Mouse (Mus musculus): ENCODE measurements at regions not wholly inside any gene's neighbourhood (a gene's known extent, or its start where the extent isn't known, plus 50 kb on each side); places are given as distances from the start of the nearest gene placed in this dataset.

DNA sequence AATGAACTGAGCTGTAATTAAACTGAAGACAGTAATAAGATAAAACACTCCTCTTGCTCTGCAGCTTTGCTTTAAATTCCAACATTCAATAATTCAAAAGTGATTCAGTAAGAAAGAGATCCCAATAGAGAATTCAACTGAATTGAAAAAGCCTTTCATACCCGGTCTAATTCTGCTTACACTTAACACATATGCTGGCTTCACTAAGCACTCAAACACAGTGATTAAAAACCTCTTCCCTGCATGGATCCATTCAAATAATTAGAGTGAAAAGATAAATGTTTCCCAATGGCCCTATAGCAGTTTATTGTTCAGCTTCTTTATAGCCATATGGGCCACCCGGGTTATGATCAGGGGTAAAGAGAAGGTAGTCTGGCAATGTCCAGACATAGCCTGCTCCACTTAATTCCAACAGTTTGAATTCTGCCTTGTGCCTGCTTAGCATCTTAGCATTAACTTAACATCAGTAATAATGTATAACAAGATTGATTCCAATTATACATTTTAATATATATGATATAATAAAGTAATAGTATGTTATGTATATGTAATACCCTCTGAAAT lies 659.9 kb upstream of the Kcnd2 start:
- Histone ChIP-seq H3K27ac (no peak overlapping the region), H3K36me3 (replicated peaks) (no peaks in the 10 kb centered on the region), H3K4me1 (no peaks in the 10 kb centered on the region), H3K27me3 (ENCODE audit: poor library complexity, severe bottlenecking) (no peaks in the 10 kb centered on the region), H3K9me3 (no peaks in the 10 kb centered on the region), H3K4me3 (no peak overlapping the region)
- DNase-seq (ENCODE audit: extremely low spot score, low spot score): no peak
- 86% methylated on average over 2 of the region's 2 CpGs for WGBS

DNA sequence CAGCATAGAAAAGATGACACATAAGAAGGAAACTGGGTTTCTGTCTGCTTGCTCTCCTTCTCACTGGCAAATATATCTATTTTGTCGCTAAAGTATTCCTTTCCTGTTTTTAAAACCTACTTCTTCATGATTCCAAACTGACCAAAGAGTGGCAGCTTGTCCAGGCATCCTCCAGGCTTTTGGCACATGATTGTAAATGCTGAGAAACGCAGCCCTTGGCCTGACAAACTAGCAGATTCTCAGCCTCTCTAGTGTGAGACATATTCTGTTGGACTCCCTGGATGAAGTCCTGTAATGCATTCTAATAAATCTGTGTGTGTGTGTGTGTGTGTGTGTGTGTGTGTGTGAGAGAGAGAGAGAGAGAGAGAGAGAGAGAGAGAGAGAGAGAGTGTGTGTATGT lies 642.7 kb upstream of the Kcnd2 start:
- no peaks in the 10 kb centered on the region for H3K9me3 ChIP-seq
- DNase-seq (ENCODE audit: extremely low spot score, low spot score): no peak
- no peaks in the 10 kb centered on the region for H3K27me3 ChIP-seq (ENCODE audit: poor library complexity, severe bottlenecking)
- WGBS: 86% methylated on average over 2 of the region's 2 CpGs
- H3K4me3 ChIP-seq: no peak overlapping the region
- H3K4me1 ChIP-seq: no peaks in the 10 kb centered on the region
- H3K36me3 ChIP-seq (replicated peaks): no peaks in the 10 kb centered on the region
- no peak overlapping the region for H3K27ac ChIP-seq

DNA sequence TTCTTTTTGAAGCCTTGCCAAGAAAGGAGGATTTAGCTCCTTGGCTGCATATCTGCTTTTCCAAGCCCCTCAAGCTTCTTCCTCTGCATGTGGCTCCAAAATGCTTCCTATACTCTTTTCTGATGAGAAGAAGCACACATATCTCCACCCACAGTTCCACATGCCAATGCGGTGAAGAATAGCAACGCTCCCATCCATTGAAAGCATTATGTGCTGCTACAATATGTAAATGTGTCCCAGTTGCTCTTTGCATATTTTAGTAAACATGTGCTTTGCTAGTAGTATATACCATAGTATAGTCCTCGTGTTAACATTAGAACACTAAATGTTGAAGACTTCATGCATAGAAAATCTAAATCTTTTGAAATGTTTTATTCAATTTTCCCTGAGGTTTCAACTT lies 640.6 kb upstream of the Kcnd2 start:
- WGBS: 92% methylated on average over 3 of the region's 3 CpGs

DNA sequence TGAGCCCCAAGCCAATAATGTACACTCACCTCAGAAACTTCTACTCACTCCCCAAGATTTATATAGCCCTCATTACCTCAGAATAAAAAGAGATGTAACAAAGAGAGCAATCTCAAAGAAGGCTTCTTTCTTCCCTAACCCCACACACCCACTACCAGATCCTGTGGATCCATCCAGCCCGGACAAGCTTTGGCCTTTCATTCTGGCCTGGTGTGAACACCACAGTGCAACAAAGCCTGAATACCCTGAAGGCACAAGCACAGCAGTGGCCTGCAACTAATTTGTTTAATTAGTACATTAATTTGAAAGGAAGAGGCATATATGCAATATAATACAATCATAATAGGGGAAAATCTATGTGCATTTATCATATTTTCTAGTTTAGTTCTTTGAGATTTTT lies 616.5 kb upstream of the Kcnd2 start:
- peak; percentile 14 for DNase-seq (ENCODE audit: extremely low spot score, low spot score)

More for the DNA sequence above, 640.6 kb upstream of the Kcnd2 start:
- H3K36me3 ChIP-seq (replicated peaks): no peaks in the 10 kb centered on the region
- no peak overlapping the region for H3K4me3 ChIP-seq
- no peaks in the 10 kb centered on the region for H3K27me3 ChIP-seq (ENCODE audit: poor library complexity, severe bottlenecking)
- H3K27ac ChIP-seq: no peak overlapping the region
- no peaks in the 10 kb centered on the region for H3K9me3 ChIP-seq
- no peaks in the 10 kb centered on the region for H3K4me1 ChIP-seq
- no peak for DNase-seq (ENCODE audit: extremely low spot score, low spot score)

DNA sequence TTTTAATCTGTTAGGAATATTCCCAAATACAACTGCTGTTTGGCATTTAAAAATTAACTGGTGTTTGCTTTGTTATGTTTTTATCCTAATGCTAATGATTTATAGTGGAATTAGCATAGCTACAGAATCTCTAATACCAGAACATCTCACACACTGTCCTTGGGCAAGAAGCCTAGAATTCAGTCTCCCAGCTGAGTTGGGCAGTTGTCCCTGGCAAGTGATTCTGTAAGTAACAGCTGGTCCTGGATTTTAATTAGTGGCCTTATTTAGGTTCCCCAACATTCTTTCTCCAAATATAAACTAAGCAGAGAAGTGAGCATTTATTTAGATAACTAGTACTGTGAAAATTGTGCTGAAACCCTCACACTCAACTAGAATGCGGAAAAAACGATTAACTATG lies 611.1 kb upstream of the Kcnd2 start:
- no peaks in the 10 kb centered on the region for H3K9me3 ChIP-seq
- no peaks in the 10 kb centered on the region for H3K36me3 ChIP-seq (replicated peaks)
- no peak overlapping the region for H3K27ac ChIP-seq
- peaks cover under 1% of the 10 kb centered on the region; the same call in 1 of the 2 replicates for H3K4me1 ChIP-seq
- DNase-seq (ENCODE audit: extremely low spot score, low spot score): no peak
- 94% methylated on average over 2 of the region's 2 CpGs for WGBS
- no peak overlapping the region for H3K4me3 ChIP-seq
- H3K27me3 ChIP-seq (ENCODE audit: poor library complexity, severe bottlenecking): no peaks in the 10 kb centered on the region

More for the DNA sequence above, 616.5 kb upstream of the Kcnd2 start:
- Histone ChIP-seq H3K27ac (no peak overlapping the region), H3K4me1 (peaks cover 6% of the 10 kb centered on the region; the same call in 1 of the 2 replicates), H3K27me3 (ENCODE audit: poor library complexity, severe bottlenecking) (no peaks in the 10 kb centered on the region), H3K9me3 (no peaks in the 10 kb centered on the region), H3K36me3 (replicated peaks) (no peaks in the 10 kb centered on the region), H3K4me3 (no peak overlapping the region)
- WGBS: 35% methylated on average over 1 of the region's 1 CpGs

DNA sequence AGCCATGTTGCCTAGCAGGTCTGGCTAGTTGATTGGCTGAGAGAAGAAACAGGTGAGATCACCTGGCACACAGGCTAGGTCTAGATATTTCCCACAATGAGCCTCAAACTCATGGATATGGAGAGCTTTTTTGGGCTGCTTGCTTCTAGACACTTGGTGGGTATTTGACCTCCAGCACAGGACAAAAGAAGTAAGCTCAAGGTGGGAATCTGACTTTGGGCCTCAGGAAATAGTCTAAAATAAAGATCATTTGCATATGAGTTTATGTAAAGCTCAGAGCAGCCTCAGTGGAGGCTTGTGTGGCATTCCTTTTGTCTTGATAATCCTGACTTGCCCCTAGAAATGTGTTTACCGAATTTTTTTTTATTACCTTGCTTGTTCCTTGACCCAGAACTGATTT lies 594.8 kb upstream of the Kcnd2 start:
- no peak overlapping the region for H3K27ac ChIP-seq
- no peaks in the 10 kb centered on the region for H3K27me3 ChIP-seq (ENCODE audit: poor library complexity, severe bottlenecking)
- no peaks in the 10 kb centered on the region for H3K36me3 ChIP-seq (replicated peaks)
- H3K9me3 ChIP-seq: no peaks in the 10 kb centered on the region
- 59% methylated on average over 1 of the region's 1 CpGs for WGBS
- H3K4me1 ChIP-seq: no peaks in the 10 kb centered on the region
- H3K4me3 ChIP-seq: no peak overlapping the region
- no peak for DNase-seq (ENCODE audit: extremely low spot score, low spot score)

DNA sequence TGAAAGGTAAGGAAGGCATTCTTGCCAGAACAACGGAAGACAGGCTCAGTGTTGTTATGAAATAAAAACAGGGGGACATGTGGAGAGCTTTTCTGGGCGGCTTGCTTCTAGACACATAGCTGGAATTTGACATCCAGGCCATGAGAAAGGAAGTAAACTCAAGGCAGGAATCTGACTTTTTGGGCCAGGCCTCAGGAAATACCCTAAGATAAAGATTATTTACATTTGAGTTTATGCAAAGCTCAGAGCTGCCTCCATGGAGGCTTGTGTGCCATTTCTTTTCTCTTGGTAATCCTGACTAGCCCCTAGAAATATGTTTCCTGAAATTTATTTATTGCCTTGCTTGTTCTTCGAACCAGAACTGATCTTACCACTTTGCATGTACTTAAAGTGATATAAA lies 588.9 kb upstream of the Kcnd2 start:
- Histone ChIP-seq H3K4me3 (no peak overlapping the region), H3K27me3 (ENCODE audit: poor library complexity, severe bottlenecking) (no peaks in the 10 kb centered on the region), H3K9me3 (no peaks in the 10 kb centered on the region; the same call in 1 of the 2 replicates), H3K27ac (no peak overlapping the region), H3K4me1 (no peaks in the 10 kb centered on the region), H3K36me3 (replicated peaks) (no peaks in the 10 kb centered on the region)
- 80% methylated on average over 3 of the region's 3 CpGs for WGBS
- DNase-seq (ENCODE audit: extremely low spot score, low spot score): no peak

DNA sequence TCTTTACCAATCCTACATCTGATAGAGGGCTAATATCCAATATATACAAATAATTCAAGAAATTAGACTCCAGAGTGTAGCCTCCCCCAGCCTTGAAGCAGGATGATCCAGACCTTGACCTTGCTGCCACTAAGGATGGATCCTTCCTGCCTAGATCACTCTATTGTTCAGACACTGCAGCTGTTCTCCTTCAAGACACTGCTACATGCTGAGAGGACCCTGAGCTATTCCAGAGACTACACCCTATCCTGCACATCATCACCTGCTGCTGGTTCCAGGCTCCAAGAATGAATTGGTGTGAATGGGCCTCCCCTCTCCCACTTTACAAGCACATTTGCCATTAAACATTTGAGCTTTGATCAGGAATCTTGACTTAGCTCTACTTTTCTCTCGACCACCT lies 588.2 kb upstream of the Kcnd2 start:
- no peaks in the 10 kb centered on the region; the same call in 1 of the 2 replicates for H3K9me3 ChIP-seq
- no peaks in the 10 kb centered on the region for H3K27me3 ChIP-seq (ENCODE audit: poor library complexity, severe bottlenecking)
- no peak overlapping the region for H3K27ac ChIP-seq
- no peak for DNase-seq (ENCODE audit: extremely low spot score, low spot score)
- no peaks in the 10 kb centered on the region for H3K4me1 ChIP-seq
- no peaks in the 10 kb centered on the region for H3K36me3 ChIP-seq (replicated peaks)
- 87% methylated on average over 1 of the region's 1 CpGs for WGBS
- no peak overlapping the region for H3K4me3 ChIP-seq

DNA sequence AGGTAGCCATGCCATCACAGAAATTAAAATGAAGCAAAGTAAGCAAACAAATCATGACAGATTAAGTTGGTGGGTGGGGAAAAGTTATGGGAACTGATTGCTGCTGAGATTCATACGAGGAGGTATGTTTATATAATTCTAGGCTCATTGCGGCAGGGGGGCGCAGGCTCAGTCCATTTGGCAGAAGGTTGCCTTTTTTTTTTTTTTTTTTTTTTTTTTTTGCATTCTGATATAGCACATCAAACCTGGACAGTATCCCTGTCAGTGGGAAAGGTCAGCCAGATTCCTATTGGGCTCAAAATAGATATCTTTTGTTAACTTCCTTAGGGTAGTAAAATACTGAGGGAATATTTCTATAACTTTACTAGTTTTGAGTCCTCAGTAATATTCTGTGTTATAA lies 575.0 kb upstream of the Kcnd2 start:
- 97% methylated on average over 3 of the region's 3 CpGs for WGBS
- H3K36me3 ChIP-seq (replicated peaks): no peaks in the 10 kb centered on the region
- no peak for DNase-seq (ENCODE audit: extremely low spot score, low spot score)

DNA sequence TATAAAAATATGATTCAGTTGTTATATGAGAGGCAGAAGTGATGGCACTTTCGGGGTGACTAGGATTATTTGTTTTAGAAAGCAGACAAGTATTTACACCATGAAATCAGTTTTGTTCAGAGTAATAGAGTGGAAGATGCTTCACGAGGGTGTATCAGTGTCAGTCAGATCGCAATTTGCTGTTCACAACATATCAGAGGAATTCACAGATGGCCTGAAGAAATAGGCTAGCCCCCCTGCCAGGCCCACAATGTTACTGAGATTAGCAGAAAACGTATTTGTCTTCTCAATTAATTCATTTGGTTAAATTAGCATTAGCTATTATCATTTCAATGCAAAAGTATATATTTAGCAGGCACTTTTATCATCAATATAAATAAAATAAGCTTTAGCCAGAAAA lies 573.9 kb upstream of the Kcnd2 start:
- Histone ChIP-seq H3K4me1 (no peaks in the 10 kb centered on the region), H3K36me3 (replicated peaks) (no peaks in the 10 kb centered on the region), H3K9me3 (no peaks in the 10 kb centered on the region), H3K27me3 (ENCODE audit: poor library complexity, severe bottlenecking) (no peaks in the 10 kb centered on the region), H3K4me3 (no peak overlapping the region), H3K27ac (no peak overlapping the region)
- no peak for DNase-seq (ENCODE audit: extremely low spot score, low spot score)
- 76% methylated on average over 4 of the region's 4 CpGs for WGBS

More for the DNA sequence above, 575.0 kb upstream of the Kcnd2 start:
- Histone ChIP-seq H3K9me3 (no peaks in the 10 kb centered on the region), H3K4me3 (no peak overlapping the region), H3K4me1 (no peaks in the 10 kb centered on the region), H3K27me3 (ENCODE audit: poor library complexity, severe bottlenecking) (no peaks in the 10 kb centered on the region), H3K27ac (no peak overlapping the region)

DNA sequence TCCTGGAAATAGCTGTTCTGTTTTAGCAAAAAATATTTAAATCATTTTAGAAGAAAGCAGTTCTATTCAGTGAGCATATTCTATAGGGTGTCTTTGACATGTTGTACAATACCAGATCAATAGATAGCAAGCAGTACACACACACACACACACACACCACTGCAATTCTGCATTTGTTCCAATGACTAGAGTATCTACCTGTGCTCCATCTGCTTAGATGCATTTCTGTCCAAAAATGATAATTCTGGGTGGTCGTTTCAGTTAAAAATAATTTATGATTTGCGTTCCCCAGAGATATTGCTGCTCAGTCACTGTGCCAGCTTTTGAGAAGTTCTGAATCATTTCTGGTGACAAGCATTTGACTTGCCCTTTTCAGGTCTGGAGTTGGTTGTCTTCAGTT lies 573.5 kb upstream of the Kcnd2 start:
- no peak overlapping the region for H3K27ac ChIP-seq
- no peaks in the 10 kb centered on the region for H3K4me1 ChIP-seq
- 92% methylated on average over 2 of the region's 2 CpGs for WGBS
- no peak overlapping the region for H3K4me3 ChIP-seq
- no peaks in the 10 kb centered on the region for H3K9me3 ChIP-seq
- no peaks in the 10 kb centered on the region for H3K27me3 ChIP-seq (ENCODE audit: poor library complexity, severe bottlenecking)
- no peak for DNase-seq (ENCODE audit: extremely low spot score, low spot score)
- H3K36me3 ChIP-seq (replicated peaks): no peaks in the 10 kb centered on the region

DNA sequence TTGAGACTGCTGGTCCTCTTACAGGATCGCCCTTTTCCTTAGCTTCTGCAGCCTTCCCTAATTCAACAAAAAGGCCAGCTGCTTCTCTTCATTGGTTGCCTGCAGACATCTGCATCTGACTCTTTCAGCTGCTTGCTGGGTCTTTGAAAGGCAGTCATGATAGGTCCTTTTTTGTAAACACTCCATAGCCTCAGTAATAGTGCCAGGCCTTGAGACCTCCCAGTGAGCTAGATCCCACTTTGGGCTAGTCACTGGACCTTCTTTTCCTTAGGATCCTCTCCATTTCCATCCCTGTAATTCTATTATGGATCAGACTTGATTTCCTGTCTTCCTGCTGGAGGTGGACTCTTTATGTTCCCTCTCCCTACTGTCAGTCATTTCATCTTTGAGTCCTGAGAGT lies 558.3 kb upstream of the Kcnd2 start:
- H3K27me3 ChIP-seq (ENCODE audit: poor library complexity, severe bottlenecking): no peaks in the 10 kb centered on the region
- no peaks in the 10 kb centered on the region for H3K36me3 ChIP-seq (replicated peaks)
- no peak overlapping the region for H3K27ac ChIP-seq
- no peaks in the 10 kb centered on the region for H3K9me3 ChIP-seq
- no peak for DNase-seq (ENCODE audit: extremely low spot score, low spot score)
- no peaks in the 10 kb centered on the region for H3K4me1 ChIP-seq
- H3K4me3 ChIP-seq: no peak overlapping the region
- WGBS: 90% methylated on average over 1 of the region's 1 CpGs

DNA sequence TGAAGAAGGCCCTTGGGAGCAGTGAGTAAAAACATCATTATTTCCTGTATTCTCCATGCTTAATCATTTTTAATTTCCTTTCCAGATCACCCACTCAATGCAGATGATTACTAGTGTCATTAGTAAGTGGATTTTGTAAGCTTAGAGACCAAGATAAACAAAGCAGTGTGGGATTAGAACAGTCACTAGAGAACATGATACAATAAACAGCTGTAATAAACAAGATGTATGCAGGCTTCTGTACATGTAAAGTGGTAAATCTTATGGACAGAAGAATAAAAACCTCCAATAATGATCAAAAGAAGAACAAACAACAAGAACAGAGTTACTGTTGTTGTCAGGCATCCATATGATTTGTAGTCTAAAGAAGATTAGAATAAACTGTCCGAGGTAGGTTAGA lies 542.1 kb upstream of the Kcnd2 start:
- Histone ChIP-seq H3K9me3 (no peaks in the 10 kb centered on the region), H3K36me3 (replicated peaks) (no peaks in the 10 kb centered on the region), H3K27ac (no peak overlapping the region), H3K27me3 (ENCODE audit: poor library complexity, severe bottlenecking) (no peaks in the 10 kb centered on the region), H3K4me3 (no peak overlapping the region), H3K4me1 (no peaks in the 10 kb centered on the region)
- WGBS: 93% methylated on average over 1 of the region's 1 CpGs
- DNase-seq (ENCODE audit: extremely low spot score, low spot score): no peak
